26 mouse cellular contexts compared by ENCODE assay signal in genomic region chr10:17129391-17130163, GRCm38 (mm10).
A peak's percentile ranks its signal among the peaks of the same experiment; 100 is the strongest.
DNase-seq lines count a peak whose midpoint lies in the region; ATAC-seq and TF ChIP-seq lines count a peak whose summit lies in the region.
"Had no signal": no experiment of that assay in that cellular context is flagged by ENCODE, and none has a peak within 500 bp of the region (broad histone marks: within the 10 kb centered on the region; RNA-seq: fewer than 3 reads in every experiment).

No protein-coding gene starts in this region.

- no peak; the same call in 1 of the 2 replicates for TF ChIP-seq POLR2A in cerebellum, adult 2 months (IDR thresholded peaks at IDR 0.05; ENCODE audit: borderline replicate concordance, insufficient read depth, low read length)

- WGBS in cerebellum, adult 2 months: 24% methylated on average over 4 of the region's 4 CpGs

- DNase-seq in 3T3-L1 (ENCODE audit: low read depth, low spot score): peak; percentile 7
- peak; percentile 96 for DNase-seq in brain, adult 2 months (ENCODE audit: low read depth, low spot score)
- peak; percentile 82 to 94 for DNase-seq in cerebellum, adult 2 months
- DNase-seq in cerebellum, postnatal 14 days: peak; percentile 77 to 84
- no peak for DNase-seq in urinary bladder, postnatal 4 days (ENCODE audit: low spot score in 2 of 2)
- no peak for DNase-seq in right cerebral cortex, postnatal 25 days
- DNase-seq: adrenal gland, postnatal 10 days; B cell, adult 2 months; forebrain, postnatal 0 days; gastrocnemius, postnatal 14 days; heart, postnatal 36 days; kidney, adult 2 months; kidney, postnatal 36 days; liver; lung, embryonic 14.5 days had no signal

- ATAC-seq in megakaryocyte, adult 5-6 weeks (ENCODE audit: poor library complexity, severe bottlenecking): no peak
- ATAC-seq: forebrain, postnatal 0 days; hindbrain, postnatal 0 days; intestine, embryonic 15.5 days had no signal

- peaks cover 9% of the 10 kb centered on the region; the same call in 1 of the 2 replicates for H3K4me1 ChIP-seq in cerebellum, adult 2 months (ENCODE audit: control insufficient read depth, insufficient read depth, low read length)
- H3K4me1 ChIP-seq: hindbrain, embryonic 12.5 days; intestine, embryonic 15.5 days; midbrain, embryonic 12.5 days; stomach, embryonic 15.5 days had no signal

- TF ChIP-seq CTCF in cerebellum, adult 2 months (IDR thresholded peaks at IDR 0.05; ENCODE audit: borderline replicate concordance, insufficient read depth, low read depth, low read length): no peak

- H3K4me3 ChIP-seq in cerebellum, adult 2 months (replicated peaks; ENCODE audit: insufficient read depth, low read depth, low read length): no peak overlapping the region
- H3K4me3 ChIP-seq: erythroblast, embryonic 14.5 days; hindbrain, embryonic 12.5 days; intestine, embryonic 15.5 days; layer of hippocampus, adult 2 months; left cerebral cortex, adult 2 months; megakaryocyte, embryonic 14.5 days; midbrain, embryonic 12.5 days; stomach, embryonic 15.5 days had no signal

- H3K27ac ChIP-seq in cerebellum, adult 2 months (ENCODE audit: insufficient read depth, low read length): peak overlapping the region; percentile 85
- H3K27ac ChIP-seq: hindbrain, embryonic 12.5 days; hindbrain, postnatal 0 days; intestine, embryonic 15.5 days; layer of hippocampus, adult 2 months; left cerebral cortex, adult 2 months; liver, embryonic 14.5 days; midbrain, embryonic 12.5 days; stomach, embryonic 15.5 days had no signal

- H3K27me3 ChIP-seq in cerebellum, adult 2 months (ENCODE audit: control insufficient read depth, insufficient read depth, low read length): no peaks in the 10 kb centered on the region
- H3K27me3 ChIP-seq: hindbrain, embryonic 12.5 days; intestine, embryonic 15.5 days; megakaryocyte, embryonic 14.5 days; midbrain, embryonic 12.5 days; stomach, embryonic 15.5 days had no signal

Comparison
In these comparisons a context has a peak if more than half of its experiments do, and no peak if none do; other contexts are left out.
1. DNase-seq: peak in 3T3-L1 (single experiment), brain, adult 2 months (single experiment), cerebellum, adult 2 months (2 of 2) and cerebellum, postnatal 14 days (2 of 2); none in urinary bladder, postnatal 4 days (0 of 2) and right cerebral cortex, postnatal 25 days (single experiment).